Mouse (Mus musculus) hindbrain, embryonic 11.5 days (tissue): ENCODE data around the gene Fkbp4. TPM values are rescaled to one million over a fixed set of nuclear protein-coding genes. Genes with fewer than 3 reads are reported as not detected.
A peak's percentile ranks its signal among the peaks of the same experiment; 100 is the strongest.

Source experiments
- ATAC-seq: fragments of 200-750 bp; cut with Nextera tagmentation; 2 replicates; pipeline ENCODE4 v1.8.0; 2017; ENCODE audit warnings: mild to moderate bottlenecking, moderate TSS enrichment, moderate library complexity; ENCODE audit not compliant: low FRiP score
- DNase-seq: peaks from one replicate; pipeline ENCODE4 v3.0.0-alpha.2; 2015; ENCODE audit warnings: low spot score
- H3K27ac ChIP-seq: fragments of 300-500 bp; sonication (generic); 2 replicates; pipeline ENCODE4 v1.5.1; 2014; ENCODE audit warnings: mild to moderate bottlenecking, low read depth, low read length
- H3K27me3 ChIP-seq: fragments of 300-500 bp; sonication (generic); 2 replicates; pipeline ENCODE4 v1.6.1; 2014; ENCODE audit warnings: mild to moderate bottlenecking, low read length, moderate library complexity, mixed read lengths; ENCODE audit not compliant: control insufficient read depth, insufficient read depth
- H3K36me3 ChIP-seq: fragments of 300-500 bp; sonication (generic); 2 replicates; pipeline ENCODE4 v1.6.1; 2014; ENCODE audit warnings: mild to moderate bottlenecking, low read length, moderate library complexity, mixed read lengths; ENCODE audit not compliant: control insufficient read depth, insufficient read depth
- H3K4me1 ChIP-seq: fragments of 300-500 bp; sonication (generic); replicated peaks from 2 replicates; pipeline ENCODE4 v1.6.1; 2014; ENCODE audit warnings: low read length, mixed read lengths; ENCODE audit not compliant: control insufficient read depth, insufficient read depth
- H3K4me2 ChIP-seq: fragments of 300-500 bp; sonication (generic); replicated peaks from 2 replicates; pipeline ENCODE4 v1.6.1; 2014; ENCODE audit warnings: mild to moderate bottlenecking, low read depth, low read length
- H3K4me3 ChIP-seq: fragments of 300-500 bp; sonication (generic); 2 replicates; pipeline ENCODE4 v1.5.1; 2014; ENCODE audit warnings: low read depth, low read length
- H3K9ac ChIP-seq: fragments of 300-500 bp; sonication (generic); 2 replicates; pipeline ENCODE4 v1.6.1; 2014; ENCODE audit warnings: low read depth, low read length
- H3K9me3 ChIP-seq: fragments of 300-500 bp; sonication (generic); 2 replicates; pipeline ENCODE4 v1.6.1; 2016; ENCODE audit warnings: low read length; ENCODE audit not compliant: control insufficient read depth
- WGBS: fragments of 180-500 bp; shearing (Covaris S2); extraction: QIAGEN DNeasy Blood & Tissue Kit; methylation state at CpG from one replicate; pipeline ENCODE4 v1.1.7; 2014; 5-methylcytosine and 5-hydroxymethylcytosine counted together
- polyA plus RNA-seq: library from polyadenylated mRNA; unstranded; fragments of >200 nt; fragmentation: Nextera tagmentation; extraction: Ambion mirVana; gene quantifications from 2 replicates; pipeline ENCODE4 v1.2.1, GENCODE M21; 2014

Gene Fkbp4
- polyA plus RNA-seq, 1 experiment from 2014 or later = 434 TPM

DNA sequence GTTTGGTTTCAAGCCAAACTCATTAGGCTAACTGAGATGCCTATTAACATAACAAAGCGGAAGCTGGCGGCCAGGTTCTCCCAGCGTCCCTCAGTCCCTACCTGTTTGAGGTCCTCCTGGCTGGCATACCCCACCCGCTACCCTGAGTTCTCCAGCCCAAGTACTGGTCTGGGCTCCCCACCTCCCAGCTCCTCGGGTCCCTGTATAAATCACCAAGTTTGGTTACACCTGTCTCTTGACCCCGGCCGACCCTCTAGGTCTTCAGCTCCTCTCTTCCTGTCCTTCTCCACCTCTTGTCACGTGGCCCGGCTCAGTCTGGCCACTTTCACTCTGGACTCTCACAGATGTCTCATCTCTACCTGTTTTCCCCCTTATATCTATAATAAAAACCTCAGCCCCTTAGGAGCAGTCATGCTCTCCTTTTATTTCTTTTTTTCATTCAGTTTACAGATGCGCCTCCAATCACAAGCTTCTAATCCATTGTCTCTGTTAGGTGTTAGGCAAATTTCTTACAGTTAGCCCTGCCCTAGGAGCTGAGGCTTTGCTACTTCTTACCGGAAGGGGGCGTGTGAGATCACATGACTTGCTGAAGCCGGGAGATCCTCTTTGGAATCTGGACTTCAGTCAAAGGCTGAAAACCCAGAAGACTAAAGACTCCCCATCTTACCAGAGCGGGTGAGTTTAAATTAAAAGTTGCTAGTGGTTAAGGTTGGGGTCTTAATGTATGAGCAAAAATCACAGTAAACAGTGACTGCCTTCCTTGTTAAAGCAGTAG, 7.5 kb upstream of the Fkbp4 start:
- DNase-seq (peak; percentile 76), ATAC-seq (peak; percentile 68)
- H3K27me3 ChIP-seq = no peaks in the 10 kb centered on the region
- no peaks in the 10 kb centered on the region for H3K4me1 ChIP-seq
- H3K4me3 ChIP-seq = no peak overlapping the region
- H3K27ac ChIP-seq = no peak overlapping the region
- WGBS = 16% methylated on average over 14 of the region's 14 CpGs
- no peaks in the 10 kb centered on the region for H3K36me3 ChIP-seq
- H3K4me2 ChIP-seq = no peak overlapping the region
- H3K9ac ChIP-seq = no peak overlapping the region
- no peaks in the 10 kb centered on the region for H3K9me3 ChIP-seq

DNA sequence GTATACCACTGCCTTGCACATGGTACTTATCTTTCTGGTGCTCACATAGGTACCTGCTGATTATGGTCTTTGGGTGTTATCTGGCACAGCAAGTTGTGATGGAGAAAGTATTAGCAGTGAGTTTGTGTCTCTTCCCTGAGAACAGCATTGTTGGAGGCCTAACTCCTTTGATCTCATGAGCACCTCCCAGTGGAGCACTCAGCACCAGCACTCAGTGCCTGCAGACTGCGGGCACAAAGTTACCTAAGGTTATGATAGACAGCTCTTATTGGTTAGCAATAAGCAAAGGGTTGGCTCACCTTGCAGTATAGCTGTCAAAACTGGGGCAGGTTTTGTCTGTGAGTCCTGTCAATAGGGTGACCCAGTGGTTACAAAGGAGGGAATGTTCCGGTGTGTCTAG, 1.8 kb upstream of the Fkbp4 start:
- Histone ChIP-seq H3K36me3 (peaks cover 10% of the 10 kb centered on the region), H3K9me3 (no peaks in the 10 kb centered on the region), H3K27ac (no peak overlapping the region), H3K9ac (no peak overlapping the region), H3K4me2 (no peak overlapping the region), H3K4me3 (no peak overlapping the region), H3K27me3 (no peaks in the 10 kb centered on the region), H3K4me1 (peaks cover 2% of the 10 kb centered on the region; the same call in 1 of the 2 replicates)
- ATAC-seq = no peak
- WGBS = 93% methylated on average over 2 of the region's 2 CpGs
- no peak for DNase-seq

- Histone ChIP-seq H3K9ac (no peak overlapping the region), H3K36me3 (peaks cover 14% of the 10 kb centered on the region), H3K27ac (no peak overlapping the region), H3K4me2 (peak overlapping the region; percentile 60), H3K27me3 (no peaks in the 10 kb centered on the region), H3K4me1 (peaks cover 2% of the 10 kb centered on the region; the same call in 1 of the 2 replicates), H3K4me3 (peak overlapping the region; percentile 97), H3K9me3 (no peaks in the 10 kb centered on the region)
- ATAC-seq = peak; percentile 73; the same call in 1 of the 2 replicates
- 31% methylated on average over 18 of the region's 18 CpGs for WGBS
- DNase-seq = no peak
These were observed 429 bp upstream of the Fkbp4 start for GRCm38 (mm10) chr6:128438871-128439341.

DNA sequence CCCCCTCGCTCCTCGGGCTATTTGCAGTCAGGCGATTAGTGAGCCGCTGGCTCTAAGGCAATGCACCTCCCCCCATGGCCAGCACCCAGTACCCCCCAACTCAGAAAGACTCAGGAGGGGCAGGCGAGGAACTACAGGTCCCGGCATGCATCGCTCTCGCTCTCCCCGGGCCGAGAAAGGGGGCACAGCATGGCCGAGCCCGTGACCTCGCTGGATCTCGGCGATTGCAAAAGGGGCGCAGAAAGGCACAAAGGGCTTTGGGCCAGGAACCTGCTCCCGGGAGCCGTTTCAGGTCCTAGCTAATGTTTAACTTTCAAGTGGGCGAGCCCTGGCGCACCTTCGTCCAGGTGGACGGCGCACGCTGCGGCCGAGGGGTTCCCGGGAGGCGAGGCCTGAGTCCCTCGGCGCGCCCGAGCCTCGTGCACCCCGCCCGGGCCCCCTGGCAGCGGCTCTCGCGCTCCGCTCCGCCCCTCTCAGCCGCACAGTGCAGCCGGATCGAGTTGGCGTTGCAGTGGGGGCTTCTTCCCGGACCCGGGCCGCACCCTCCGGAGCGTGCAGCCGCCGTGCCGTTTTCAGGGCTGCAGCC, 653 bp downstream of the Fkbp4 start:
- Histone ChIP-seq H3K9ac (peak overlapping the region; percentile 96), H3K4me1 (peaks cover 2% of the 10 kb centered on the region; the same call in 1 of the 2 replicates), H3K9me3 (no peaks in the 10 kb centered on the region), H3K4me3 (peak overlapping the region; percentile 97), H3K27me3 (no peaks in the 10 kb centered on the region), H3K4me2 (peak overlapping the region; percentile 60), H3K27ac (peak overlapping the region; percentile 86), H3K36me3 (peaks cover 19% of the 10 kb centered on the region)
- under 1% methylated on average over 52 of the region's 52 CpGs for WGBS
- peak; percentile 77 for ATAC-seq
- peak; percentile 77 for DNase-seq

DNA sequence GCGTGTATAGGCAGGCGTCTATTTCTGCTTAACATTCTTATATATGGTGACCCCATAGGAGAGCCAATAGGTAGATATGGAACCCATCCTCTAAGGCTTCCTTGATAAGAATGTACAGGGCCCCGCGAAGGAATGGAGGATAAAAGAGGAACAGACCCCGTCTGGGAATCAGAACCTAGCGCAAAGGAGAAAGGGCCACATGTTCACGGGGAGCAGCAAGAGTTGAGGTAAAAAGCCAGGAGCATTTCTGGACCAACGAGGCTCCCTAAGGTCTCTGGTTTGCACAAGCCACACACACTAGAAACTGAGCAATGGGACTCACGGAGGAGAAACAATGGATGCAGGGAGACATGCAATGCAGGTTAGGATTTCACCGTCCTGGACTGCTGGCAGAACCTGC, 1.2 kb downstream of the Fkbp4 start:
- H3K9ac ChIP-seq = peak overlapping the region; percentile 96
- no peaks in the 10 kb centered on the region for H3K9me3 ChIP-seq
- DNase-seq (no peak), ATAC-seq (no peak)
- H3K4me1 ChIP-seq = peaks cover 2% of the 10 kb centered on the region; the same call in 1 of the 2 replicates
- peak overlapping the region; percentile 86 for H3K27ac ChIP-seq
- peaks cover 22% of the 10 kb centered on the region for H3K36me3 ChIP-seq
- no peaks in the 10 kb centered on the region for H3K27me3 ChIP-seq
- peak overlapping the region; percentile 60 for H3K4me2 ChIP-seq
- 7% methylated on average over 10 of the region's 10 CpGs for WGBS
- H3K4me3 ChIP-seq = peak overlapping the region; percentile 97

- Histone ChIP-seq H3K4me3 (peak overlapping the region; percentile 97; the same call in 1 of the 2 replicates), H3K4me2 (peak overlapping the region; percentile 60), H3K9me3 (no peaks in the 10 kb centered on the region), H3K9ac (no peak overlapping the region), H3K36me3 (peaks cover 25% of the 10 kb centered on the region), H3K4me1 (peaks cover 2% of the 10 kb centered on the region; the same call in 1 of the 2 replicates), H3K27me3 (no peaks in the 10 kb centered on the region), H3K27ac (no peak overlapping the region)
- 89% methylated on average over 8 of the region's 8 CpGs for WGBS
- DNase-seq (no peak), ATAC-seq (no peak)
These were observed 2.0 kb downstream of the Fkbp4 start for GRCm38 (mm10) chr6:128436356-128437005.

DNA sequence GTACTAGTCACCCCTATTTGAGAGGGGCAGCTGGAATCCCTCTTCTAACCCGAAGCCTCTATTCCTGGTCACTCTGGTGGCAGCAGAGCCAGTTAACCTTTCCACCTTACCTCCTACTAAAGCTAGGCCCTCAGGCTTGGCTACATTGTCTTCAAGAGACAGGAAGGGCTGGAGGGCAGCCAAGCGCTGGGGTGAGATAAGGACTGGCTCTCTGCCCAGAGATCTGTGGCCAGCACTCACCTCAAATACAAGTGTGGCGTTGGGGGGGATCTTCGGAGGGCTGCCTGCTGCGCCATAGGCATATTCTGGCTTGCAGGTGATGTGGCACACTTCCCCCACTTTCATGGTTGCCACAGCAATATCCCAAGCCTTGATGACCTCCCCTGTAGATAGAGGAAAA, 3.0 kb downstream of the Fkbp4 start:
- no peaks in the 10 kb centered on the region for H3K27me3 ChIP-seq
- H3K4me2 ChIP-seq = no peak overlapping the region
- 93% methylated on average over 5 of the region's 5 CpGs for WGBS
- no peak for DNase-seq
- no peak overlapping the region for H3K9ac ChIP-seq
- H3K9me3 ChIP-seq = no peaks in the 10 kb centered on the region
- H3K36me3 ChIP-seq = peaks cover 31% of the 10 kb centered on the region
- no peak overlapping the region for H3K27ac ChIP-seq
- no peak overlapping the region for H3K4me3 ChIP-seq
- peaks cover 2% of the 10 kb centered on the region; the same call in 1 of the 2 replicates for H3K4me1 ChIP-seq
- no peak for ATAC-seq

- no peak overlapping the region for H3K4me3 ChIP-seq
- H3K4me2 ChIP-seq = no peak overlapping the region
- H3K36me3 ChIP-seq = peaks cover 37% of the 10 kb centered on the region
- WGBS = 93% methylated on average over 13 of the region's 13 CpGs
- no peaks in the 10 kb centered on the region for H3K27me3 ChIP-seq
- no peak overlapping the region for H3K9ac ChIP-seq
- H3K27ac ChIP-seq = no peak overlapping the region
- no peaks in the 10 kb centered on the region for H3K4me1 ChIP-seq
- DNase-seq = no peak
- ATAC-seq = no peak
- no peaks in the 10 kb centered on the region for H3K9me3 ChIP-seq
These were observed 4.9 kb downstream of the Fkbp4 start for GRCm38 (mm10) chr6:128433566-128433965.
